Mouse (Mus musculus) E14TG2a.4 (cell line): ENCODE measurements at regions not wholly inside any gene's neighbourhood (a gene's known extent, or its start where the extent isn't known, plus 50 kb on each side); places are given as distances from the start of the nearest gene placed in this dataset.

ENCODE experiments used
- H3K27me3 ChIP-seq: 2 replicates; pipeline ENCODE4 v1.6.1; 2014; ENCODE audit warnings: low read length, control low read depth; ENCODE audit not compliant: insufficient read depth
- H3K36me3 ChIP-seq: 2 replicates; pipeline ENCODE4 v1.6.1; 2014; ENCODE audit warnings: low read length, control low read depth; ENCODE audit not compliant: insufficient read depth
- H3K4me1 ChIP-seq: replicated peaks from 2 replicates; pipeline ENCODE4 v1.6.1; 2014; ENCODE audit warnings: low read depth, low read length, control low read depth
- H3K4me3 ChIP-seq: replicated peaks from 2 replicates; pipeline ENCODE4 v1.5.1; 2014; ENCODE audit warnings: mild to moderate bottlenecking, low read length
- H3K9me3 ChIP-seq: 2 replicates; pipeline ENCODE4 v1.6.1; 2014; ENCODE audit warnings: low read length, control low read depth
- CTCF ChIP-seq: conservative IDR thresholded peaks from 2 replicates; pipeline ENCODE4 v1.5.1; 2014; ENCODE audit warnings: low read length
- NANOG ChIP-seq: IDR thresholded peaks from 2 replicates; pipeline ENCODE4 v1.6.1; 2014; ENCODE audit warnings: borderline replicate concordance, low read length, mixed read lengths
- POU5F1 ChIP-seq: IDR thresholded peaks from 2 replicates; pipeline ENCODE4 v1.6.1; 2014; ENCODE audit warnings: low read length, borderline replicate concordance

- no peak for TF ChIP-seq NANOG
- no peak for TF ChIP-seq POU5F1
- no peak for TF ChIP-seq CTCF
- Histone ChIP-seq H3K4me3 (no peak overlapping the region), H3K27me3 (no peaks in the 10 kb centered on the region), H3K4me1 (no peaks in the 10 kb centered on the region), H3K36me3 (no peaks in the 10 kb centered on the region), H3K9me3 (no peaks in the 10 kb centered on the region)
Measured at GRCm38 (mm10) chr1:108577793-108578192, 988.0 kb downstream of the Serpinb8 start.

- no peak for TF ChIP-seq CTCF
- no peak for TF ChIP-seq NANOG
- no peak for TF ChIP-seq POU5F1
- H3K4me1 ChIP-seq, result no peaks in the 10 kb centered on the region
- H3K4me3 ChIP-seq, result no peak overlapping the region
- no peaks in the 10 kb centered on the region for H3K36me3 ChIP-seq
- H3K27me3 ChIP-seq, result no peaks in the 10 kb centered on the region
- peaks cover 10% of the 10 kb centered on the region for H3K9me3 ChIP-seq
Measured at GRCm38 (mm10) chr1:108592720-108593422, 1003.1 kb downstream of the Serpinb8 start.

GRCm38 (mm10) chr1:108597129-108597528, 1007.3 kb downstream of the Serpinb8 start:
- Histone ChIP-seq H3K27me3 (no peaks in the 10 kb centered on the region), H3K36me3 (no peaks in the 10 kb centered on the region), H3K4me1 (no peaks in the 10 kb centered on the region), H3K4me3 (no peak overlapping the region), H3K9me3 (peaks cover 11% of the 10 kb centered on the region)
- TF ChIP-seq NANOG (no peak), CTCF (no peak), POU5F1 (no peak)
